Mouse (Mus musculus) lung, adult 18-20 months (tissue): ENCODE results near the gene Jpt2.
"Not testable (repeated sequence)": the region's sequence is repeated elsewhere in the genome, so short reads cannot be mapped to it uniquely, and the experiment has no call there.

Experiments used
- DNase-seq, 2 experiments: peaks; one replicate each; pipeline ENCODE4 v3.0.0; 2022; ENCODE audit warnings: mixed read lengths in 2 of 2

The Jpt2 gene

GRCm38 (mm10) chr17:24960135-24960851, at the start of gene Jpt2:
Gene Jpt2 (minus strand): TSS chr17:24960689.
- DNase-seq: peak; percentile 98 to 99

- DNase-seq: no peak
Observed at GRCm38 (mm10) chr17:25007480-25007879, 47.0 kb upstream of the Jpt2 start.

GRCm38 (mm10) chr17:25005102-25005501, 44.6 kb upstream of the Jpt2 start:
- DNase-seq: no peak

- DNase-seq: no peak
Observed at GRCm38 (mm10) chr17:24994721-24995120, 34.2 kb upstream of the Jpt2 start.

- no peak for DNase-seq
Observed at GRCm38 (mm10) chr17:24987221-24987620, 26.7 kb upstream of the Jpt2 start.

- DNase-seq: no peak
Observed at GRCm38 (mm10) chr17:24960852-24961715, 595 bp upstream of the Jpt2 start.

- DNase-seq: no peak
Observed at GRCm38 (mm10) chr17:24959371-24959770, 1.1 kb downstream of the Jpt2 start.

GRCm38 (mm10) chr17:24953291-24953690, 7.2 kb downstream of the Jpt2 start:
- DNase-seq: peak in 1 of 2 experiments; percentile 17

GRCm38 (mm10) chr17:24950671-24951070, 9.8 kb downstream of the Jpt2 start:
- no peak for DNase-seq

GRCm38 (mm10) chr17:24948204-24948603, 12.3 kb downstream of the Jpt2 start:
- DNase-seq: no peak

GRCm38 (mm10) chr17:24943589-24943988, 16.9 kb downstream of the Jpt2 start:
- DNase-seq: not testable (repeated sequence)

GRCm38 (mm10) chr17:24943036-24943435, 17.5 kb downstream of the Jpt2 start:
- DNase-seq: no peak

GRCm38 (mm10) chr17:24942453-24942852, 18.0 kb downstream of the Jpt2 start:
- peak; percentile 40 to 47 for DNase-seq

- DNase-seq: no peak
Observed at GRCm38 (mm10) chr17:24937266-24937665, 23.2 kb downstream of the Jpt2 start.

- peak; percentile 96 for DNase-seq
Observed at GRCm38 (mm10) chr17:24936259-24937237, 23.9 kb downstream of the Jpt2 start, which contains the start of gene Mapk8ip3. Gene Mapk8ip3 (minus strand): TSS chr17:24936977.

- no peak for DNase-seq
Observed at GRCm38 (mm10) chr17:24935666-24936065, 24.8 kb downstream of the Jpt2 start.

GRCm38 (mm10) chr17:24934926-24935325, 25.6 kb downstream of the Jpt2 start:
- no peak for DNase-seq

GRCm38 (mm10) chr17:24933163-24933562, 27.3 kb downstream of the Jpt2 start:
- DNase-seq: no peak

- no peak for DNase-seq
Observed at GRCm38 (mm10) chr17:24932431-24932830, 28.1 kb downstream of the Jpt2 start.

- DNase-seq: no peak
Observed at GRCm38 (mm10) chr17:24929506-24929905, 31.0 kb downstream of the Jpt2 start.

GRCm38 (mm10) chr17:24923246-24923645, 37.2 kb downstream of the Jpt2 start:
- DNase-seq: no peak

- DNase-seq: no peak
Observed at GRCm38 (mm10) chr17:24913984-24914383, 46.5 kb downstream of the Jpt2 start.

GRCm38 (mm10) chr17:24907591-24907990, 52.9 kb downstream of the Jpt2 start:
- no peak for DNase-seq
